ENCODE assay signal across 16 mouse cellular contexts in genomic region chr16:62852464-62853252, GRCm38 (mm10). TPM values are rescaled to one million over a fixed set of nuclear protein-coding genes. Genes with fewer than 3 reads are reported as not detected.
DNase-seq lines count a peak whose midpoint lies in the region; ATAC-seq and TF ChIP-seq lines count a peak whose summit lies in the region.
"Had no signal": no experiment of that assay in that cellular context is flagged by ENCODE, and none has a peak within 500 bp of the region (broad histone marks: within the 10 kb centered on the region; RNA-seq: fewer than 3 reads in every experiment).

No protein-coding gene starts in this region.

- 84% methylated on average over 3 of the region's 3 CpGs for WGBS in midbrain, postnatal 0 days
- 85% methylated on average over 3 of the region's 3 CpGs for whole genome bisulfite sequencing in midbrain, embryonic 15.5 days

- no peak overlapping the region for H3K9ac ChIP-seq in midbrain, postnatal 0 days (replicated peaks; ENCODE audit: low read length, poor library complexity, severe bottlenecking)
- no peak overlapping the region for H3K9ac ChIP-seq in midbrain, embryonic 15.5 days

- H3K36me3 ChIP-seq in midbrain, postnatal 0 days (ENCODE audit: insufficient read depth, low read length): no peaks in the 10 kb centered on the region
- no peaks in the 10 kb centered on the region for H3K36me3 ChIP-seq in midbrain, embryonic 15.5 days (replicated peaks)
- H3K36me3 ChIP-seq in splenic B cell, adult 2 months (ENCODE audit: control insufficient read depth, insufficient read depth, low read length, poor library complexity, severe bottlenecking): no peaks in the 10 kb centered on the region

- H3K4me2 ChIP-seq in midbrain, postnatal 0 days (ENCODE audit: low read depth, low read length, poor library complexity, severe bottlenecking): no peak overlapping the region
- H3K4me2 ChIP-seq in midbrain, embryonic 15.5 days: no peak overlapping the region

- no peak overlapping the region for H3K27ac ChIP-seq in midbrain, postnatal 0 days (ENCODE audit: low read depth, low read length)
- no peak overlapping the region for H3K27ac ChIP-seq in midbrain, embryonic 15.5 days

- no peak for ATAC-seq in midbrain, postnatal 0 days (ENCODE audit: low FRiP score)
- no peak for ATAC-seq in midbrain, embryonic 15.5 days (replicated peaks)

- H3K4me1 ChIP-seq in midbrain, postnatal 0 days (ENCODE audit: insufficient read depth, low read length): no peaks in the 10 kb centered on the region
- H3K4me1 ChIP-seq in midbrain, embryonic 15.5 days: peaks cover 3% of the 10 kb centered on the region; the same call in 1 of the 2 replicates

- no peak overlapping the region for H3K4me3 ChIP-seq in midbrain, postnatal 0 days (ENCODE audit: low read depth, low read length)
- H3K4me3 ChIP-seq in midbrain, embryonic 15.5 days: no peak overlapping the region

- TF ChIP-seq CTCF in midbrain, postnatal 0 days (IDR thresholded peaks at IDR 0.05): 0 out of 2 replicates have a peak, but pooled peaks have one; percentile 11

- peak; percentile 9 for DNase-seq in embryo, embryonic 11 days
- no peak for DNase-seq in embryo, embryonic 10.5 days (ENCODE audit: low spot score)
- DNase-seq in midbrain, postnatal 0 days (ENCODE audit: low spot score): no peak
- peak; percentile 62 for DNase-seq in R1 (ENCODE audit: low read depth, low spot score)
- peak; percentile 35 for DNase-seq in splenic B cell, adult 2 months (ENCODE audit: low read depth, low spot score)
- no peak for DNase-seq in urinary bladder, adult 2 months (ENCODE audit: low spot score)
- DNase-seq in kidney, adult 18-20 months: no peak
- DNase-seq: cerebellum, adult 11-12 months; gastrocnemius, postnatal 25 days; heart, postnatal 36 days; kidney, adult 2 months; lung, postnatal 14 days had no signal

- H3K9me3 ChIP-seq in midbrain, postnatal 0 days (ENCODE audit: low read length): no peaks in the 10 kb centered on the region
- no peaks in the 10 kb centered on the region for H3K9me3 ChIP-seq in midbrain, embryonic 15.5 days

- H3K27me3 ChIP-seq in midbrain, postnatal 0 days (ENCODE audit: insufficient read depth, low read length): no peaks in the 10 kb centered on the region
- no peaks in the 10 kb centered on the region for H3K27me3 ChIP-seq in midbrain, embryonic 15.5 days (replicated peaks)
- H3K27me3 ChIP-seq in splenic B cell, adult 2 months (ENCODE audit: control insufficient read depth, insufficient read depth, low read length, poor library complexity, severe bottlenecking): no peaks in the 10 kb centered on the region

RNA-seq across cellular contexts. Expression of gene Pros1, which starts 1.4 kb away (rescaled TPM):
- 7.2 and 9.0 TPM in 2 replicates for total RNA-seq in midbrain, postnatal 0 days (2014; rRNA removed)
- 9.4 and 9.8 TPM in 2 replicates for polyA plus RNA-seq in midbrain, postnatal 0 days (2015; fragmentation: Nextera tagmentation; extraction: Ambion mirVana)
- polyA plus RNA-seq in midbrain, embryonic 15.5 days (2015; fragmentation: Nextera tagmentation; extraction: Ambion mirVana): 9.0 and 9.1 TPM in 2 replicates
- polyA plus RNA-seq in urinary bladder, adult 2 months (2012; rRNA removed): 29.9 and 38.7 TPM in 2 replicates

RNA-seq across cellular contexts. Expression of gene Arl13b, which starts 5.8 kb away (rescaled TPM):
- total RNA-seq in midbrain, postnatal 0 days (2014; rRNA removed): 11.3 and 13.6 TPM in 2 replicates
- polyA plus RNA-seq in midbrain, postnatal 0 days (2015; fragmentation: Nextera tagmentation; extraction: Ambion mirVana): 10.0 and 11.5 TPM in 2 replicates
- polyA plus RNA-seq in midbrain, embryonic 15.5 days (2015; fragmentation: Nextera tagmentation; extraction: Ambion mirVana): 15.9 and 16.7 TPM in 2 replicates
- polyA plus RNA-seq in urinary bladder, adult 2 months (2012; rRNA removed): 13.1 and 15.1 TPM in 2 replicates

RNA-seq across cellular contexts. Expression of gene Stx19, which starts 38.2 kb away (rescaled TPM):
- not detected in 2 replicates for total RNA-seq in midbrain, postnatal 0 days (2014; rRNA removed)
- polyA plus RNA-seq in midbrain, postnatal 0 days (2015; fragmentation: Nextera tagmentation; extraction: Ambion mirVana): 0.13 and 0.14 TPM in 2 replicates
- polyA plus RNA-seq in midbrain, embryonic 15.5 days (2015; fragmentation: Nextera tagmentation; extraction: Ambion mirVana): 0.49 and 0.50 TPM in 2 replicates
- polyA plus RNA-seq in urinary bladder, adult 2 months (2012; rRNA removed): 0.45 and 0.52 TPM in 2 replicates
- total RNA-seq: gastrocnemius, postnatal 25 days; heart, postnatal 36 days; layer of hippocampus, adult 18-20 months; left cerebral cortex, postnatal 14 days; liver, adult 2 months had no signal
- polyA plus RNA-seq: kidney, adult 2 months; liver, adult 2 months had no signal

Comparison
In these comparisons a context has a peak if more than half of its experiments do, and no peak if none do; other contexts are left out.
1. DNase-seq: peak in embryo, embryonic 11 days (single experiment), R1 (single experiment) and splenic B cell, adult 2 months (single experiment); none in embryo, embryonic 10.5 days (single experiment), midbrain, postnatal 0 days (single experiment), urinary bladder, adult 2 months (single experiment) and kidney, adult 18-20 months (single experiment).